Comparison of ENCODE assay signal across 14 mouse cellular contexts in the genomic region with DNA sequence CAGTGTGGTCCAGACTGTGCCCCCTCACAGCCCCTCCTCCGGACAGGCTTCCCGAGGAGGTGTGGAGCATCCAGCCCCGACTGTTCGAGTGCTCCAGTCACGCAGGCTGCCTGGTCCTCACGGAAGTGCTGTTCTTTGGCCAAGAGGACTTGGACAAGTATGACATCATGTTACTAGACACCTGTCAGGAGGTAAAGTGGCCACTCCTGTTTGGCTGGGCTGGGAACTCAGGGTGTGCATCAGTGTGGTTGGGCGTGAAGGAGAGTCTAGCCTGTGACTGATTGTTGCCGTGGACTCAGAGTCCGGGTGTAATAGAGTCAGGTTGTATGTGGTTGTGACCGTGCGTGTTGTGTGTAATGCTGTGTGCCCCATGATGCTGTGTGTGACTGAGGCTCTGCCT. TPM values are rescaled to one million over a fixed set of nuclear protein-coding genes. Genes with fewer than 3 reads are reported as not detected.
A peak's percentile ranks its signal among the peaks of the same experiment; 100 is the strongest.
DNase-seq lines count a peak whose midpoint lies in the region; ATAC-seq and TF ChIP-seq lines count a peak whose summit lies in the region.
"Had no signal": no experiment of that assay in that cellular context is flagged by ENCODE, and none has a peak within 500 bp of the region (broad histone marks: within the 10 kb centered on the region; RNA-seq: fewer than 3 reads in every experiment).

No protein-coding gene starts in this region.

- H3K36me3 ChIP-seq in midbrain, embryonic 15.5 days (replicated peaks) = peaks cover 4% of the 10 kb centered on the region; the same call in 1 of the 2 replicates
- H3K36me3 ChIP-seq in midbrain, embryonic 14.5 days (ENCODE audit: control insufficient read depth, insufficient read depth, low read length) = peaks cover 6% of the 10 kb centered on the region
- peaks cover 20% of the 10 kb centered on the region for H3K36me3 ChIP-seq in limb, embryonic 10.5 days
- no peaks in the 10 kb centered on the region for H3K36me3 ChIP-seq in lung, postnatal 0 days (ENCODE audit: insufficient read depth, low read length)
- H3K36me3 ChIP-seq in heart, embryonic 12.5 days = peaks cover 20% of the 10 kb centered on the region
- H3K36me3 ChIP-seq: liver, embryonic 12.5 days had no signal

- 94% methylated on average over 11 of the region's 11 CpGs for WGBS in midbrain, embryonic 15.5 days
- 89% methylated on average over 11 of the region's 11 CpGs for WGBS in midbrain, embryonic 14.5 days
- WGBS in limb, embryonic 10.5 days = 89% methylated on average over 11 of the region's 11 CpGs
- 66% methylated on average over 11 of the region's 11 CpGs for WGBS in lung, postnatal 0 days
- WGBS in heart, embryonic 12.5 days = 78% methylated on average over 11 of the region's 11 CpGs

- no peak for TF ChIP-seq EP300 in lung, postnatal 0 days (IDR thresholded peaks at IDR 0.05)

- no peak for DNase-seq in midbrain, embryonic 14.5 days
- DNase-seq in limb, embryonic 10.5 days (ENCODE audit: low spot score) = no peak
- peak; percentile 89 for DNase-seq in lung, postnatal 0 days (ENCODE audit: low spot score)
- DNase-seq in natural killer cell, adult 2 months (ENCODE audit: low spot score in 2 of 2) = no peak
- no peak for DNase-seq in ovary, adult 18-20 months (ENCODE audit: low spot score)

- H3K9me3 ChIP-seq in midbrain, embryonic 15.5 days = no peaks in the 10 kb centered on the region
- no peaks in the 10 kb centered on the region for H3K9me3 ChIP-seq in midbrain, embryonic 14.5 days (ENCODE audit: control insufficient read depth, low read length)
- H3K9me3 ChIP-seq in limb, embryonic 10.5 days (replicated peaks) = no peaks in the 10 kb centered on the region
- H3K9me3 ChIP-seq in lung, postnatal 0 days (ENCODE audit: low read length) = no peaks in the 10 kb centered on the region
- H3K9me3 ChIP-seq in heart, embryonic 12.5 days (replicated peaks) = no peaks in the 10 kb centered on the region
- H3K9me3 ChIP-seq: embryonic facial prominence, embryonic 10.5 days; forebrain, embryonic 12.5 days; heart, embryonic 15.5 days; liver, embryonic 12.5 days had no signal

- H3K4me2 ChIP-seq in midbrain, embryonic 15.5 days = no peak overlapping the region
- no peak overlapping the region for H3K4me2 ChIP-seq in midbrain, embryonic 14.5 days (ENCODE audit: low read length)
- no peak overlapping the region for H3K4me2 ChIP-seq in lung, postnatal 0 days (replicated peaks; ENCODE audit: low read depth, low read length)
- no peak overlapping the region for H3K4me2 ChIP-seq in heart, embryonic 12.5 days
- H3K4me2 ChIP-seq: forebrain, embryonic 12.5 days; heart, embryonic 15.5 days; liver, embryonic 12.5 days had no signal

- 0 out of 2 replicates have a peak, but pooled peaks have one; percentile 2 for ATAC-seq in midbrain, embryonic 15.5 days (replicated peaks)
- no peak for ATAC-seq in midbrain, embryonic 14.5 days (ENCODE audit: low FRiP score, low TSS enrichment)
- peak; percentile 79 for ATAC-seq in lung, postnatal 0 days
- ATAC-seq in heart, embryonic 12.5 days (ENCODE audit: insufficient number of reproducible peaks, low FRiP score) = no peak
- ATAC-seq: liver, embryonic 12.5 days had no signal

- no peak overlapping the region for H3K4me3 ChIP-seq in midbrain, embryonic 15.5 days
- no peak overlapping the region for H3K4me3 ChIP-seq in midbrain, embryonic 14.5 days (replicated peaks; ENCODE audit: low read depth, low read length)
- H3K4me3 ChIP-seq in limb, embryonic 10.5 days = no peak overlapping the region
- H3K4me3 ChIP-seq in lung, postnatal 0 days (ENCODE audit: low read depth, low read length) = no peak overlapping the region
- no peak overlapping the region for H3K4me3 ChIP-seq in heart, embryonic 12.5 days
- H3K4me3 ChIP-seq: embryonic facial prominence, embryonic 10.5 days; forebrain, embryonic 12.5 days; heart, adult 2 months; heart, embryonic 15.5 days; left cerebral cortex, adult 2 months; liver, embryonic 12.5 days had no signal

- no peak overlapping the region for H3K27ac ChIP-seq in midbrain, embryonic 15.5 days
- H3K27ac ChIP-seq in midbrain, embryonic 14.5 days (replicated peaks; ENCODE audit: low read depth, low read length) = no peak overlapping the region
- 0 out of 2 replicates have a peak overlapping the region, but pooled peaks have one; percentile 15 for H3K27ac ChIP-seq in limb, embryonic 10.5 days
- no peak overlapping the region for H3K27ac ChIP-seq in lung, postnatal 0 days (ENCODE audit: low read length)
- H3K27ac ChIP-seq in heart, embryonic 12.5 days (ENCODE audit: poor library complexity, severe bottlenecking) = no peak overlapping the region
- H3K27ac ChIP-seq: embryonic facial prominence, embryonic 10.5 days; forebrain, embryonic 12.5 days; heart, adult 2 months; heart, embryonic 15.5 days; left cerebral cortex, adult 2 months; liver, embryonic 12.5 days; macrophage had no signal

- no peak for TF ChIP-seq CTCF in lung, postnatal 0 days (IDR thresholded peaks at IDR 0.05)

- H3K4me1 ChIP-seq in midbrain, embryonic 15.5 days = no peaks in the 10 kb centered on the region
- H3K4me1 ChIP-seq in midbrain, embryonic 14.5 days (ENCODE audit: control insufficient read depth, insufficient read depth, low read length) = no peaks in the 10 kb centered on the region
- peaks cover 25% of the 10 kb centered on the region for H3K4me1 ChIP-seq in limb, embryonic 10.5 days
- H3K4me1 ChIP-seq in lung, postnatal 0 days (ENCODE audit: insufficient read depth, low read depth, low read length) = no peaks in the 10 kb centered on the region; the same call in 1 of the 2 replicates
- H3K4me1 ChIP-seq in heart, embryonic 12.5 days (replicated peaks) = peaks cover 24% of the 10 kb centered on the region

- no peak overlapping the region for H3K9ac ChIP-seq in midbrain, embryonic 15.5 days
- H3K9ac ChIP-seq in midbrain, embryonic 14.5 days (replicated peaks; ENCODE audit: low read length) = no peak overlapping the region
- no peak overlapping the region for H3K9ac ChIP-seq in lung, postnatal 0 days (replicated peaks; ENCODE audit: low read depth)
- no peak overlapping the region for H3K9ac ChIP-seq in heart, embryonic 12.5 days
- H3K9ac ChIP-seq: forebrain, embryonic 12.5 days; heart, embryonic 15.5 days; liver, embryonic 12.5 days had no signal

- 0 out of 2 replicates have a peak, but pooled peaks cover 4% of the 10 kb centered on the region for H3K27me3 ChIP-seq in midbrain, embryonic 15.5 days (replicated peaks)
- H3K27me3 ChIP-seq in midbrain, embryonic 14.5 days (ENCODE audit: control insufficient read depth, insufficient read depth, low read length) = no peaks in the 10 kb centered on the region
- no peaks in the 10 kb centered on the region for H3K27me3 ChIP-seq in limb, embryonic 10.5 days (ENCODE audit: low read depth, poor library complexity, severe bottlenecking)
- no peaks in the 10 kb centered on the region for H3K27me3 ChIP-seq in lung, postnatal 0 days (replicated peaks; ENCODE audit: insufficient read depth, low read length)
- 0 out of 2 replicates have a peak, but pooled peaks cover 3% of the 10 kb centered on the region for H3K27me3 ChIP-seq in heart, embryonic 12.5 days (replicated peaks)
- H3K27me3 ChIP-seq: heart, embryonic 15.5 days; liver, embryonic 12.5 days had no signal

RNA-seq across cellular contexts. Expression of gene Vill, which starts 15.7 kb away (rescaled TPM):
- 3.0 and 3.6 TPM in 2 replicates for polyA plus RNA-seq in midbrain, embryonic 15.5 days (2015; fragmentation: Nextera tagmentation; extraction: Ambion mirVana)
- polyA plus RNA-seq in midbrain, embryonic 14.5 days (2014; fragmentation: Nextera tagmentation; extraction: Ambion mirVana) = 2.1 and 2.6 TPM in 2 replicates
- 19.5 and 26.3 TPM in 2 replicates for polyA plus RNA-seq in limb, embryonic 10.5 days (2016; fragmentation: Nextera tagmentation; extraction: Ambion mirVana)
- 16.6 and 20.0 TPM in 2 replicates for polyA plus RNA-seq in lung, postnatal 0 days (2015; fragmentation: Nextera tagmentation; extraction: Ambion mirVana)
- 14.3 and 15.3 TPM in 2 replicates for polyA plus RNA-seq in heart, embryonic 12.5 days (2016; fragmentation: Nextera tagmentation; extraction: Ambion mirVana)

RNA-seq across cellular contexts. Expression of gene Plcd1, which starts 25.0 kb away (rescaled TPM):
- 15.6 and 16.4 TPM in 2 replicates for polyA plus RNA-seq in midbrain, embryonic 15.5 days (2015; fragmentation: Nextera tagmentation; extraction: Ambion mirVana)
- 13.6 and 17.0 TPM in 2 replicates for polyA plus RNA-seq in midbrain, embryonic 14.5 days (2014; fragmentation: Nextera tagmentation; extraction: Ambion mirVana)
- polyA plus RNA-seq in limb, embryonic 10.5 days (2016; fragmentation: Nextera tagmentation; extraction: Ambion mirVana) = 11.2 and 14.3 TPM in 2 replicates
- polyA plus RNA-seq in lung, postnatal 0 days (2015; fragmentation: Nextera tagmentation; extraction: Ambion mirVana) = 9.1 and 10.4 TPM in 2 replicates
- 19.1 and 20.7 TPM in 2 replicates for polyA plus RNA-seq in heart, embryonic 12.5 days (2016; fragmentation: Nextera tagmentation; extraction: Ambion mirVana)

RNA-seq across cellular contexts. Expression of gene Dlec1, which starts 34.0 kb away (rescaled TPM):
- polyA plus RNA-seq in midbrain, embryonic 15.5 days (2015; fragmentation: Nextera tagmentation; extraction: Ambion mirVana) = 0.94 and 1.0 TPM in 2 replicates
- polyA plus RNA-seq in midbrain, embryonic 14.5 days (2014; fragmentation: Nextera tagmentation; extraction: Ambion mirVana) = 0.27 and 1.2 TPM in 2 replicates
- 0.63 and 1.0 TPM in 2 replicates for polyA plus RNA-seq in limb, embryonic 10.5 days (2016; fragmentation: Nextera tagmentation; extraction: Ambion mirVana)
- 0.57 and 0.64 TPM in 2 replicates for polyA plus RNA-seq in lung, postnatal 0 days (2015; fragmentation: Nextera tagmentation; extraction: Ambion mirVana)
- 0.49 and 0.55 TPM in 2 replicates for polyA plus RNA-seq in heart, embryonic 12.5 days (2016; fragmentation: Nextera tagmentation; extraction: Ambion mirVana)

Comparison
In these comparisons a context has a peak if more than half of its experiments do, and no peak if none do; other contexts are left out.
1. ATAC-seq: peak in midbrain, embryonic 15.5 days (single experiment) and lung, postnatal 0 days (single experiment); none in midbrain, embryonic 14.5 days (single experiment) and heart, embryonic 12.5 days (single experiment).